Mouse (Mus musculus) left cerebral cortex, postnatal 25 days (tissue): ENCODE results near the gene Irx2. TPM values are rescaled to one million over a fixed set of nuclear protein-coding genes. Genes with fewer than 3 reads are reported as not detected.

Experiments
- DNase-seq, 2 experiments: peaks; one replicate each; pipeline ENCODE4 v3.0.0; 2022; ENCODE audit warnings: low spot score in 2 of 2, mixed read lengths in 1 of 2
- intact Hi-C: fragments of 180-260 bp; cut with DNase I; formaldehyde crosslinking; loops from one replicate; pipeline ENCODE4 v1.15.1; 2025
- total RNA-seq, 2 experiments: library from RNA; stranded (reverse); gene quantifications; 2 replicates each; pipeline ENCODE4 v1.2.3; 2021

Irx2 gene
- total RNA-seq, 2 experiments from 2014 or later, result not detected

GRCm38 (mm10) chr13:72633097-72633496 is 4.5 kb downstream of the Irx2 start:
- intact Hi-C loops, result no loop called here

GRCm38 (mm10) chr13:72634752-72635315 is 6.2 kb downstream of the Irx2 start:
- no peak for DNase-seq
- intact Hi-C loops, result loop anchor here (5.0 kb wide), 2 partner anchors 402 to 632 kb away; no protein-coding TSS in a partner anchor

More at GRCm38 (mm10) chr13:72633097-72633496, 4.5 kb downstream of the Irx2 start:
- DNase-seq, result no peak

GRCm38 (mm10) chr13:72636331-72636851 is 7.8 kb downstream of the Irx2 start:
- intact Hi-C loops, result loop anchor here (5.0 kb wide), 2 partner anchors 401 to 631 kb away; no protein-coding TSS in a partner anchor

GRCm38 (mm10) chr13:72637536-72637935 is 8.9 kb downstream of the Irx2 start:
- no peak for DNase-seq
- intact Hi-C loops, result loop anchor here (5.0 kb wide), 2 partner anchors 400 to 630 kb away; no protein-coding TSS in a partner anchor

More at GRCm38 (mm10) chr13:72636331-72636851, 7.8 kb downstream of the Irx2 start:
- no peak for DNase-seq

GRCm38 (mm10) chr13:72638401-72639130 is 9.9 kb downstream of the Irx2 start:
- no peak for DNase-seq
- intact Hi-C loops, result loop anchor here (2.0 to 5.0 kb wide), 3 partner anchors 130 to 629 kb away; no protein-coding TSS in a partner anchor

- no peak for DNase-seq
- intact Hi-C loops, result loop anchor here (2.0 to 5.0 kb wide), 3 partner anchors 129 to 628 kb away; no protein-coding TSS in a partner anchor
Measured at GRCm38 (mm10) chr13:72639441-72640130, 11.0 kb downstream of the Irx2 start.

GRCm38 (mm10) chr13:72640131-72640521 is 11.5 kb downstream of the Irx2 start:
- intact Hi-C loops, result no loop called here

GRCm38 (mm10) chr13:72656447-72656846 is 27.8 kb downstream of the Irx2 start:
- intact Hi-C loops, result no loop called here
- no peak for DNase-seq

More at GRCm38 (mm10) chr13:72640131-72640521, 11.5 kb downstream of the Irx2 start:
- no peak for DNase-seq

- intact Hi-C loops, result no loop called here
- DNase-seq, result no peak
Measured at GRCm38 (mm10) chr13:72675826-72676225, 47.2 kb downstream of the Irx2 start.
